Mouse (Mus musculus): Measurements from ENCODE around the gene Pou4f1. TPM values are rescaled to one million over a fixed set of nuclear protein-coding genes. Genes with fewer than 3 reads are reported as not detected.

Pou4f1 gene
- polyA plus RNA-seq, 1 experiment, result not detected

DNA sequence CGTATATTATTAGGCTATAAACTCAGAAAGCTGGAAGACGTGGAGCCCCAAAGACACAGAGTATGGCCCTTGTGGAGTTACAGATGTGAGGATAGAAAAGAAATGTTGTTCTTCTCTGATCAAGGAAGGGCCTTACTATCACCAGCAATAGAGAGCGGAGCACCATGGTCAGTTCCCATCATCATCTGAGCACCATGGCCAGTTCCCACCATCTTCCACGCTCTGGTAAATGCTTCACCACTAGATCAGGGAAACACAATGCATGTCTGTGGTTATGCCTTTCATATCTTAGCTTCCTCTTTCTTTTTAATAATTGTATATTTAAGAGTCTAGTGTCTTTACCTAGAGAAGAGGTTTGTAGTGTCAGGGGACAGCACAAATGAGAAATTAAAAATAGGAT, 37.0 kb downstream of the Pou4f1 start:
- Histone ChIP-seq H3K4me1 (ENCODE audit: control insufficient read depth, insufficient read depth, low read length) (no peaks in the 10 kb centered on the region), H3K27ac (ENCODE audit: control insufficient read depth, insufficient read depth, low read depth, low read length, poor library complexity) (no peak overlapping the region), H3K4me3 (replicated peaks; ENCODE audit: control insufficient read depth, low read depth, low read length) (no peak overlapping the region)
- TF ChIP-seq CTCF (IDR thresholded peaks at IDR 0.05; ENCODE audit: control insufficient read depth, insufficient read depth, low read length) (no peak), POLR2A (IDR thresholded peaks at IDR 0.05; ENCODE audit: borderline replicate concordance, control insufficient read depth, low read depth, low read length) (no peak)
- WGBS, result 56% methylated on average over 4 of the region's 4 CpGs

DNA sequence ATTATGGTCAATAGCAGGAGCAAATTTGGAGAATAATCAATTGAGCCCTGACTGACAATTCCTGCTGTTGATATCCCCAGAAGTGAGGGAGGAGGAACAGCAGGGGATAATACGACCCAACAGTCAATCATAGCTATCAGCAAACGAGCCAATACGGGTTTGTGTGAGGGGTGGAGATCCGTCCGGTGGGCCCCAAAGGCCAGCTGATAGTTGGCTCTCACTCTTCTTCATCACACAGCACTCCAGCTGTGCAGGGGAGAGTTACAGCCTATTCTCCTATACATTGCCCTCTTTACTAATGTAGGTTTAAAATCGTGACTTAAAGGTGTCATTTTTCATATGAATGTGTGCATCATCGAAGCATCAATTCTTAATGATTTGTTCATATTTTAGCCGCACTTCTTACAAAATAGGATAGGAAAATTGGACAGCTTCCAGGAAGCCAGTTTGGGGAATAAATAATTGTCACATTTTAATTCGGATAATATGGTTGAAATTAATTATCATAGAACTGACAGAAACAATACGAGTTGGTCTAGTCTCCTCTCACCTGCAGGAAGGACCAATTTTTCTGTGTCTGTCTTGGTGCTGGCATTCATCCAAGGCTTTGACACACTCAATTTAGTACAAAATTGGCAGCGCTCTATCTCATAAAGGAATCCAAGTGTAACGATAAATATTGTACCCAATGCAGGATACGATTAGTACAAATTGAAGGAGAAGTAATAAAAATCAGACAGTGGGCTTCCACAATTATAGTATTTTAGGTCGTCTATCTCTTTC, 43.9 kb downstream of the Pou4f1 start:
- 78% methylated on average over 14 of the region's 14 CpGs for WGBS

More for the DNA sequence above, 43.9 kb downstream of the Pou4f1 start:
- Histone ChIP-seq H3K4me1 (ENCODE audit: control insufficient read depth, insufficient read depth, low read length) (no peaks in the 10 kb centered on the region), H3K4me3 (replicated peaks; ENCODE audit: control insufficient read depth, low read depth, low read length) (no peak overlapping the region), H3K27ac (ENCODE audit: control insufficient read depth, insufficient read depth, low read depth, low read length, poor library complexity) (no peak overlapping the region)
- TF ChIP-seq POLR2A (IDR thresholded peaks at IDR 0.05; ENCODE audit: borderline replicate concordance, control insufficient read depth, low read depth, low read length), result no peak
- TF ChIP-seq CTCF (IDR thresholded peaks at IDR 0.05; ENCODE audit: control insufficient read depth, insufficient read depth, low read length), result no peak

Other genes with a start within 250 kb of the Pou4f1 start
- gene Rnf219, start 54.6 kb upstream of the Pou4f1 start, polyA plus RNA-seq (2011; ENCODE audit: insufficient read depth, insufficient read length, low replicate concordance, missing spikeins), result 3.7 and 5.9 TPM in 2 replicates

Measured in bone marrow, adult 2 months (tissue).